Mouse (Mus musculus): Measurements from ENCODE around the gene Slc11a1.

Gene Slc11a1

GRCm38 (mm10) chr1:74408589-74409504, 33.9 kb downstream of the Slc11a1 start, which contains the start of gene Vil1:
Gene Vil1, plus strand, starts transcription at chr1:74409376.
- DNase-seq (ENCODE audit: low spot score) = no peak

DNA sequence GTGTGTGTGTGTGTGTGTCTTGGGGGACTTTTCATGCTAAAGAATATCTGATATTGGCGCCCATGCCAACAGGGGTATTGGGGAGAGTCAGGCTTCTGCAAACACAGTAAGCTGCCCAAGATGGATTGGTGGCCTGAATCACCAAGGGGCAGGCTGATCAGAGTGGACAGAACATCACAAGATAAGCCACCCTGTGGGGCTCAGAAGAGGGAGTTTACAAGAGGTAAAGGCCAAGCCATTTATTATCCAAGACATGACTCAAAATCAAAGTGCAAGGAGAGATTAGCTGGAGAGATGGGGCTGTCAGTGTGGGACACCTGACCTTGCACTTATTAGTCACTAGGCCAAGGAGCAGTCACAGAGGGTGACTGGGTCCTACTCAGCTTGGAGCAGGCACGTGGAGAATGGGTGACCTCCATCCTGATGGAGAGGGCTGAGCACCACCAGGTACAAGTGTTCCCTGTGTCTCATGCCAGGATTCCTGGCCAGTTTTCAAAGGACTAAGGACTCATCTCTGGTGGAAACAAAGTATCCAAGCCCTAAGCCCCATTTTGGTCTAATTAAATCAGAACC, 36.8 kb downstream of the Slc11a1 start:
- DNase-seq (ENCODE audit: low spot score) = no peak

- no peak for DNase-seq (ENCODE audit: low spot score)
Measured at GRCm38 (mm10) chr1:74412711-74413110, 37.7 kb downstream of the Slc11a1 start.

GRCm38 (mm10) chr1:74415143-74415542, 40.1 kb downstream of the Slc11a1 start:
- DNase-seq (ENCODE audit: low spot score) = no peak

DNA sequence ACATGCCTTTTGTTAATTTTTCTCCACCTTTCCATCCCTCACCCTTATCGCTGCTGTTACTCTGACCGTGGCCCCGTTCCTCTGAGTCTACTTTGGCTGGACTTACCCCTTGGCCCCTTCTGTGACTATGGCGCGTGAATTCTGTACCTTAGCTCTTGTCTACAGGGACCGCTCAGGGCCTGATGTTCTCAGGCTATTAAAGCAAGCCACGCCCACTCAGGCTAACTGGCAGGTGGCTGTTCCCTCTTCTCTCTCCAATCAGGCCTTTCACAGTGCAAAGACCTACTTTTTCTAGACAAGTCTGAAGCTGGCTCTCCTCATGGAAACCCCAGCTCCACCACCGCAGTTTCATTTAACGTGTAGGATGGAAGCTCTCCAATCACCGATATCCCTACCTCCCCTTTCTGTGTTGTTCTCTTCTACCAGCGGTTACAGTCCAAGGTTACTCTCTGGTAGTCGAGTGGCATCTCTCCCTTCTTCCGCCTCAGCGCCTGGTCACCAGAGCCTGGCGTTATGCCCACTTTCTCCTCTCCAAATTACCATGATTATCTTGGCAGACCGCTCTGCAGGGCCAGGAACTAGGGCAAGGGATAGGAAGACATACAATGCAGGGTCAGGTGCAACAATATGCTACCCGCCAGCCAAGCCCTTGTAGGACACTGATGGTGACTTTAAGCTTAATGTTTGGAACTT, 43.9 kb downstream of the Slc11a1 start:
- DNase-seq (ENCODE audit: low spot score) = peak; percentile 26

- DNase-seq (ENCODE audit: low spot score) = no peak
Measured at GRCm38 (mm10) chr1:74419440-74419794, 44.4 kb downstream of the Slc11a1 start.

DNA sequence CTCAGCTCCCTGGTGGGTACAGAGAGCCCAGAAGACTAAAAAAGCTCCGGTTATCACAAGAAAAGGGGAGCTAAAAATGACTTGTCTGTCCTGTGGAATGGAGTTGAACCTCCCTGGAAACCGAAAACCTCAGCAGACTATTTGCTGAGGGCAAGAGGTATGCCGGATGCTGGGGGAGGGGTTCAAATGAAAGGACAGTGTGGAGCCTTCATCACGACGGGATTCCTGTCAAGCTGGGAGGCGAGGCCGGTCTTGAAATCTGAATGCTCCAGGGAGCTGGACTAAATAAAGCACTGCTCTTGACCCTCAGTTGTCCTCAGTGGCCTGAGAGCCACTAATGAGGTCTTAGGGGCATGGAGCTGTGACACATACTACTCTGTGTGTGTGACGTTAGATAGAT, 48.2 kb downstream of the Slc11a1 start:
- no peak for DNase-seq (ENCODE audit: low spot score)

- DNase-seq (ENCODE audit: low spot score) = no peak
Measured at GRCm38 (mm10) chr1:74425845-74426244, 50.9 kb downstream of the Slc11a1 start.

GRCm38 (mm10) chr1:74433220-74433619, 58.2 kb downstream of the Slc11a1 start:
- DNase-seq (ENCODE audit: low spot score) = no peak

DNA sequence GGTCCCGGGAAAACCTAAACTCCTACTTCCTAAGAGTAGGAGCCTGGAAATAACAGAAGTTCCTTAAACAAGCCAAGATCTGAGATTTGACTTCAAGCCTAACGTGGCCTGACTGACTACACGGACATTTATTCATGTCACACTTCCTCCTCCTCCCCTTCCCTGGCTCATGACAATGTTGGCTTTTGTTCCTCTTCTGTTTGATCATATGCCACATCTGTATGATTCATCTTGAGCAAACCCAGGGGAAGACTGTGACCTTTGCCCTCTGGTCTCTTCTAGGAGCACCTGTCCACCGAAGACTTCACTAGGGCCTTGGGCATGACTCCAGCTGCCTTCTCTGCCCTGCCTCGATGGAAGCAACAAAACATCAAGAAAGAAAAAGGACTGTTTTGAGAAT, 59.6 kb downstream of the Slc11a1 start:
- DNase-seq (ENCODE audit: low spot score) = no peak

DNA sequence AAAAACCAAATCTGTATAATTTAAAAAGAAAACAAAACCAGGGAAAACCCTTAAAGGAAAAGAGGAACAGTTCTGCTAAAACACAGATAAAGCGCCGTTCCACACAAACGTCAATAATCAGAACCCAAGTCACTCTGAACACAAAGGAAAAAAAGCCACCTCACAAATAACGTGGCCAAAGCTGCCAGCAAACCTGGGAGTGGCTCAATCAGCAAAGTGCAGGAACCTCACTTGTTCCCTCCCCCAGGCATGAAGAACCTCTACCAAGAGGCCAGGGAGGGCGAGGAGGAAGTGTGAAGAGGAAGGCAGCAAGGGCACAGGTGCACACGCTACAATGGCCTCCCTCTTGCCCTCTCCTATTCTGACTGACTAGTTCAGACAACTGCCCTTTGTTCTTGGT, 60.6 kb downstream of the Slc11a1 start:
- DNase-seq (ENCODE audit: low spot score) = no peak
